Mouse (Mus musculus): ENCODE measurements around the gene Zcchc4.

The Zcchc4 gene

GRCm38 (mm10) chr5:52864446-52864845 is 89.2 kb downstream of the Zcchc4 start:
- in situ Hi-C loops (cut with MboI; ENCODE audit: low pct_unique_long_range_greater_than_20kb in 1 of 2, low sequenced_read_pairs in 2 of 2, unreplicated experiment in 1 of 2), result no loop called here

DNA sequence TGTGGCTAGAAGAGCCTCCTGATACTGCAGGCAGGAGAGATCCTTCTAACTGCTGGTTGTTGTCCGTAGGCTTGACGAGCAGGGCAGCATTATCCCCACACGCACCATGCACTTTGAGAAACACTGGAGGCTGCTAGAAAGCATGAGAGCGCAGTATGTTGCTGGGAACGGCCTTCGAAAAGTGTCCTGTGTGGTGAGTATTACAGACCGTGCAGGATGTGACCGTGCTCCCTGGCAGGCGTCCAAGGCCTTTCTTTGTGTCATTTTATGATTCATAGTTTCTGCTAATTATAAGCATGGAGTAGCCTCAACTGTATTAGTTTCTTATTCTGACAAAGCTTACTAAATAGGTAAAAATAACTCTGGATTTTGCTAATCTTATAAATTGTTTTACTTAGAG is 90.6 kb downstream of the Zcchc4 start:
- in situ Hi-C loops (cut with MboI; ENCODE audit: low pct_unique_long_range_greater_than_20kb in 1 of 2, low sequenced_read_pairs in 2 of 2, unreplicated experiment in 1 of 2), result no loop called here

DNA sequence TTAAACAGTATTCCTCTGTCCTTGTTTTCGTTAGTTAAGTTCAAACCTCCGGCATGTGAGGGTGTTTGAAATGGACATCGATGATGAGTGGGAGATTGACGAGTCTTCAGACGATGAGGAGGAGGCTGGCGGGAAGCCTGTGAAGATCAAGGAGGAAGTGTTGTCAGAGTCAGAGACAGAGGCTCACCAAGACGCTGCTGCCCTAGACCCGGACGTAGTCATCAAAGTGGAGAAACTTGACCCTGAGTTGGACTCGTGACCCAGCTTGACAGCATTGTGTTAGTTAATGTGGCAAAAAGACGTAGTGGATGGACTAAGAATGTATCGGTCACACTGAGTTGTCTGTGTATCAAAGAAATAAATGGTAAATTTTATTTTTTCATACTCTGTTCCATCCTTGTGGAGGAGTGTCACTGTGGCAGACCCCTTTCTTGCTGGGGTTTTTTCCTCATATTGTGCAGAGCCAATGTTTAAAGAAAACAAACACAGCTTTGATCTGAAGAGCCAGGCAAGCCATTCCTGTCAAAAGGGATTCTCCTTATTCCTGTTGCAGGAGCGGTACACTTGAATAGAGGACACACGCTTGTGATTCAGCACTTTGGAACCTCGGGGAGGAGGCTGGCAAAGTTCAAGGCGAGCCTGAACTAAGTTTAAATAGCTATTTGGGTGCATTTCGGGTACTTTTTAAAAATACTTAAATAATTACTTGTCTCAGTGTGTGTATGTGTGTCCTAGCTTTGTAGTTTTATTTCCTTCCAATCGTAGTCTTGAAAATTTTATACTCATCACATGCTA is 91.3 kb downstream of the Zcchc4 start:
- in situ Hi-C loops (cut with MboI; ENCODE audit: low pct_unique_long_range_greater_than_20kb in 1 of 2, low sequenced_read_pairs in 2 of 2, unreplicated experiment in 1 of 2), result no loop called here

- in situ Hi-C loops (cut with MboI; ENCODE audit: low pct_unique_long_range_greater_than_20kb in 1 of 2, low sequenced_read_pairs in 2 of 2, unreplicated experiment in 1 of 2), result no loop called here
These were observed 93.9 kb downstream of the Zcchc4 start for GRCm38 (mm10) chr5:52868918-52869703.

- in situ Hi-C loops (cut with MboI; ENCODE audit: low pct_unique_long_range_greater_than_20kb in 1 of 2, low sequenced_read_pairs in 2 of 2, unreplicated experiment in 1 of 2), result no loop called here
These were observed 96.3 kb downstream of the Zcchc4 start for GRCm38 (mm10) chr5:52871461-52871860.

GRCm38 (mm10) chr5:52871986-52872385 is 96.8 kb downstream of the Zcchc4 start:
- in situ Hi-C loops (cut with MboI; ENCODE audit: low pct_unique_long_range_greater_than_20kb in 1 of 2, low sequenced_read_pairs in 2 of 2, unreplicated experiment in 1 of 2), result no loop called here
